Mouse (Mus musculus) forebrain, embryonic 11.5 days (tissue): Measurements from ENCODE around the gene Bfsp2. TPM values are rescaled to one million over a fixed set of nuclear protein-coding genes. Genes with fewer than 3 reads are reported as not detected.

Source experiments
- ATAC-seq: fragments of 200-750 bp; cut with Nextera tagmentation; replicated peaks from 2 replicates; pipeline ENCODE4 v1.8.0; 2017; ENCODE audit warnings: moderate TSS enrichment; ENCODE audit not compliant: low FRiP score
- DNase-seq: peaks from one replicate; pipeline ENCODE4 v3.0.0-alpha.2; 2017; ENCODE audit warnings: low spot score
- H3K27ac ChIP-seq: fragments of 300-500 bp; sonication (generic); 2 replicates; pipeline ENCODE4 v1.5.1; 2014; ENCODE audit warnings: low read depth, low read length
- H3K27me3 ChIP-seq: fragments of 300-500 bp; sonication (generic); 2 replicates; pipeline ENCODE4 v1.6.1; 2014; ENCODE audit warnings: mild to moderate bottlenecking, low read length, mixed read lengths; ENCODE audit not compliant: control insufficient read depth, insufficient read depth
- H3K36me3 ChIP-seq: fragments of 300-500 bp; sonication (generic); 2 replicates; pipeline ENCODE4 v1.6.1; 2014; ENCODE audit warnings: mild to moderate bottlenecking, low read length, moderate library complexity, mixed read lengths; ENCODE audit not compliant: control insufficient read depth, insufficient read depth
- H3K4me1 ChIP-seq: fragments of 300-500 bp; sonication (generic); replicated peaks from 2 replicates; pipeline ENCODE4 v1.6.1; 2014; ENCODE audit warnings: low read length, mixed read lengths; ENCODE audit not compliant: control insufficient read depth, insufficient read depth
- H3K4me2 ChIP-seq: fragments of 300-500 bp; sonication (generic); 2 replicates; pipeline ENCODE4 v1.6.1; 2014; ENCODE audit warnings: low read depth, mild to moderate bottlenecking, low read length, moderate library complexity, mixed read lengths; ENCODE audit not compliant: severe bottlenecking
- H3K4me3 ChIP-seq: fragments of 300-500 bp; sonication (generic); 2 replicates; pipeline ENCODE4 v1.5.1; 2014; ENCODE audit warnings: low read depth, low read length
- H3K9ac ChIP-seq: fragments of 300-500 bp; sonication (generic); 2 replicates; pipeline ENCODE4 v1.6.1; 2014; ENCODE audit warnings: low read length
- H3K9me3 ChIP-seq: fragments of 300-500 bp; sonication (generic); 2 replicates; pipeline ENCODE4 v1.6.1; 2016; ENCODE audit warnings: low read length, mixed read lengths; ENCODE audit not compliant: control insufficient read depth
- WGBS: fragments of 180-500 bp; shearing (Covaris S2); extraction: QIAGEN DNeasy Blood & Tissue Kit; methylation state at CpG from one replicate; pipeline ENCODE4 v1.1.7; 2014; 5-methylcytosine and 5-hydroxymethylcytosine counted together
- polyA plus RNA-seq: library from polyadenylated mRNA; unstranded; fragments of >200 nt; fragmentation: Nextera tagmentation; extraction: Ambion mirVana; gene quantifications from 2 replicates; pipeline ENCODE4 v1.2.1, GENCODE M21; 2014

The Bfsp2 gene
- polyA plus RNA-seq, 1 experiment from 2014 or later: 1.8 TPM

DNA sequence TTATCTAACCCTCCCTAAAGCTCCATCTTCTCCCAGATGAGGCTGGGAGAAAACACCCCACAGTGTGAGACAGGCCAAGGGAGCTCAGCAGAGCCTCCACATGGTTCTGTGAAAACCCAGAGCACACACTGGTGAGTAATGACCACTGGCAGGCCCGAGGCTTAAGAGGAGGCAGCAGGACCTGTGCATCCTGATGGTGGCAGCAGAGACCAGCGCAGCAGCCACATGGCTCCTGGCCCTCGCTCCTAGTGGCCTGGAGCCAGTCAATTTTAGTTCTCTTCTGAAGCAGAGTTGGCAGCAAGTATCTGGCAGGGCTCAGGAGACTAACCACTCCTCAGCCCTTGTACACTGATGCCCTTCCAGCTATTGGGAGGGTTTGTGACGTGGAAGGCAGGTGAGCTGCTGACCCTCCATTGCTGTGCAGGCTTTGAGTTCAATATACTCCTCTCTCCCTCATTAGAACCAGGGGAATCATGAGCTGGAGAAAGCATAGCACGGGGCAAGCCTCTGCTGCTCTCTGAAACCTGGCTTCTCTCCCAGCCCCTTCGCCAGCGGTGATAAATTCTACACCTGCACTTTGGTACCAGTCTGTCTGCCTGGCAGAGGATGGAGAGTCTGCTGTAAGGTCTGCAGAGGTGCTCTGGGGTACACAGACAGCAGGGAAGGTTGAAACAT is 14.3 kb upstream of the Bfsp2 start:
- Histone ChIP-seq H3K4me1 (no peaks in the 10 kb centered on the region), H3K27ac (no peak overlapping the region), H3K36me3 (no peaks in the 10 kb centered on the region), H3K4me3 (no peak overlapping the region), H3K27me3 (no peaks in the 10 kb centered on the region), H3K4me2 (no peak overlapping the region), H3K9me3 (no peaks in the 10 kb centered on the region), H3K9ac (no peak overlapping the region)
- WGBS: 38% methylated on average over 7 of the region's 7 CpGs
- DNase-seq: peak; percentile 83
- peak; percentile 72 for ATAC-seq

DNA sequence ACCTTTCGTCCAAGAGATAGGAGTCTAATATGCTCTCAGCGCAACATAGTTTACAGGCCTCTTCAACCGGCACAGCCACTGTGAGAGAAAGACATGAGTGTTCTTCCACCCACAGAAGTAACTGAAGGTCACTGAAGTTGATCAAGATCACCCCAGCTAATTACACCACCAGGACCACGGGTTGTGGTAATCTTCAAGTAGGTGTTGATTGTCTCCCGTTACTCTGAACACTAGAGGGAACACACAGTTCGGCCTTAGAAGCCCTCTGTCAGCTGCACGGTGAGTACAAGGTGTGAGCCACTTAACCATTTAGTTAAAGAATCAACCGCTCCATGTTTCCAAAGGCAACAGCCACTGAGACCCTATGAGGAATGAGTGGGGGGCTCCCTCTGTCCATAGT is 11.8 kb upstream of the Bfsp2 start:
- no peak overlapping the region for H3K9ac ChIP-seq
- DNase-seq (no peak), ATAC-seq (no peak)

DNA sequence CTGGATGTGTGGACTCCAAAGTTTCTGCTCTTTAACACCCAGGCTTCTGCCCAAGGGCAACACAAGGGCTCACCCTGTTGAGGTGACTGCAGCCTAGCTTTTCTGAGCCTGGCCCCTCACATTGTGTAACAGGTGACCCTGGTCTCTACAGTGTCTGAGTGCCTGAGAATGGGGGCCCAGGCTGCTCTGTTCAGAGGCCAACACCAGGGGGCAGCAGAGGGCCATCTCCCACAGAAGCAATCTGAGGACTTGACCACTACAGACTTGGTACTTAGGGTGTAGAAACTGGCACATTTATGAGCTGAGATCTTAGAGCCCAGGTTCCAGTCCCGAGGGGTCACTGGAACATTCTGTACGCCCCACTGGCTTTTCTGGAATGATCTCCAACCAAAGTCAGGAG is 10.2 kb upstream of the Bfsp2 start:
- no peak overlapping the region for H3K4me3 ChIP-seq
- no peak overlapping the region for H3K4me2 ChIP-seq
- H3K4me1 ChIP-seq: peaks cover 2% of the 10 kb centered on the region; the same call in 1 of the 2 replicates
- H3K9me3 ChIP-seq: no peaks in the 10 kb centered on the region
- peak; percentile 92 for DNase-seq
- WGBS: 24% methylated on average over 2 of the region's 2 CpGs
- H3K27ac ChIP-seq: no peak overlapping the region
- peak; percentile 68 for ATAC-seq
- H3K9ac ChIP-seq: no peak overlapping the region
- H3K27me3 ChIP-seq: no peaks in the 10 kb centered on the region
- no peaks in the 10 kb centered on the region for H3K36me3 ChIP-seq

More for the DNA sequence above, 11.8 kb upstream of the Bfsp2 start:
- no peaks in the 10 kb centered on the region for H3K27me3 ChIP-seq
- no peak overlapping the region for H3K27ac ChIP-seq
- no peaks in the 10 kb centered on the region for H3K9me3 ChIP-seq
- no peaks in the 10 kb centered on the region for H3K4me1 ChIP-seq
- H3K4me2 ChIP-seq: no peak overlapping the region
- 86% methylated on average over 8 of the region's 8 CpGs for WGBS
- H3K36me3 ChIP-seq: no peaks in the 10 kb centered on the region
- H3K4me3 ChIP-seq: no peak overlapping the region

DNA sequence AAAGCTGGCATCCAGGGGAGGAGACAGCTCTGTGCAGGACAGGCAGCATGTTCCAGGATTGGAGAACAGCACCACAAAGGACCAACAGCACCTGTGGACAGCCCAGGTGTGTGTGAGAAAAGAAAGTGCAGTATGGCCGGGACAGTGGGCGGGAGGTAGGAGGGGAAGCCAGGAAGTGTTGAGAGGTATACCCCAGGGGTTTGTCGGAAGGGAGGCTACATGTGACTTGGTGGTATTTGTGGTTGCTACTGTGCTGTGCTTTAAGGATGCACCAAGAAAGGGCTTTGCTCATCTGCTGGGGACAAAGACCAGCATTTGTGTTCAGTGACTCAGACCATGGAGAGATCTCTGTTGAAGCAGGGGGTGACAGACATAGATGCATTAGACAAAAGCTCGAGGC is 9.7 kb upstream of the Bfsp2 start:
- ATAC-seq (no peak), DNase-seq (no peak)
- 86% methylated on average over 4 of the region's 4 CpGs for whole genome bisulfite sequencing
- Histone ChIP-seq H3K4me1 (peaks cover 2% of the 10 kb centered on the region; the same call in 1 of the 2 replicates), H3K27me3 (no peaks in the 10 kb centered on the region), H3K27ac (no peak overlapping the region), H3K9ac (no peak overlapping the region), H3K36me3 (no peaks in the 10 kb centered on the region), H3K4me3 (no peak overlapping the region), H3K9me3 (no peaks in the 10 kb centered on the region), H3K4me2 (no peak overlapping the region)

DNA sequence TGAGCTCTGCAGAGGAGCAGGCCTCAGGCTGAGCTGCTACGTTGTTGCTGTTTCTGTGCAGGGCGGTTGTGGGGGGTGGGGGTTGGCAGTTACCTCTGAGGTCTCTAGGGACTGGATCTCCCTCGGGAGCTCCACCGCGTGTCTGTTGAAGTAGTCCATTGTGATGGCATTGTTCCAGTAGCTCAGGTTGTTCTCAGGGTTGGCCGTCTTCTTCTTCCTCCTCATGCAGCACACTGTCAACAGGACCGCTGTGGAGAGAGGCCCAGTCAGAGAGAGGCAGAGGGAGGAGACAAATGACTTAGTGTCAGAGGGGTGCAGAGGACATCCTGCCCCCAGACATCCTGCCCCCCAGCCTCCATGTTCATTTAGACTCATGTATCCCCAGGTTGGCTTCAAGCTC is 8.9 kb upstream of the Bfsp2 start:
- Histone ChIP-seq H3K27ac (no peak overlapping the region), H3K4me2 (no peak overlapping the region), H3K27me3 (no peaks in the 10 kb centered on the region), H3K36me3 (no peaks in the 10 kb centered on the region), H3K4me1 (peaks cover 2% of the 10 kb centered on the region; the same call in 1 of the 2 replicates), H3K9me3 (no peaks in the 10 kb centered on the region), H3K9ac (no peak overlapping the region), H3K4me3 (no peak overlapping the region)
- no peak for ATAC-seq
- 66% methylated on average over 7 of the region's 7 CpGs for WGBS
- DNase-seq: no peak

DNA sequence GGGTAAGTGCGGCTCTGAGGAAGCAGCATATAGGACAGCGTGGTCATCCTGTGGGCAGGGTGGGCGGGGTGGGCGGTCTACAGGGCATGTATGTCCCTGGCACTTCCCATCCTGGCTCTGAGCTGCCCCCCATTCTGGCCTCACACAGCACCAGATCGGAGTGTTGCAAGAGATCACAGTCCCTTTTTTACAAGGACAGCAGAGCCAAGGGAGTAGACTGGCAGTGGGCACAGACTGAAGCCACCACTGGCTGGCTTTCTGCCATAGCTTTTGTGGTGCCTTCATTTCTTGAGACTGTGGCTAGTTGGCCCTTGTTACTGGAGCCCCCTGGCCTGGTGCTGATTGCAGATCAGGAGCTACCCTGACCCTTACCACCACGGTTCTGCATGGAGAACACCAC is 6.0 kb upstream of the Bfsp2 start:
- Histone ChIP-seq H3K36me3 (no peaks in the 10 kb centered on the region), H3K9ac (no peak overlapping the region), H3K4me1 (peaks cover 2% of the 10 kb centered on the region; the same call in 1 of the 2 replicates), H3K9me3 (no peaks in the 10 kb centered on the region), H3K27ac (no peak overlapping the region), H3K4me3 (no peak overlapping the region), H3K4me2 (no peak overlapping the region), H3K27me3 (no peaks in the 10 kb centered on the region)
- ATAC-seq (no peak), DNase-seq (no peak)
- WGBS: 86% methylated on average over 6 of the region's 6 CpGs

DNA sequence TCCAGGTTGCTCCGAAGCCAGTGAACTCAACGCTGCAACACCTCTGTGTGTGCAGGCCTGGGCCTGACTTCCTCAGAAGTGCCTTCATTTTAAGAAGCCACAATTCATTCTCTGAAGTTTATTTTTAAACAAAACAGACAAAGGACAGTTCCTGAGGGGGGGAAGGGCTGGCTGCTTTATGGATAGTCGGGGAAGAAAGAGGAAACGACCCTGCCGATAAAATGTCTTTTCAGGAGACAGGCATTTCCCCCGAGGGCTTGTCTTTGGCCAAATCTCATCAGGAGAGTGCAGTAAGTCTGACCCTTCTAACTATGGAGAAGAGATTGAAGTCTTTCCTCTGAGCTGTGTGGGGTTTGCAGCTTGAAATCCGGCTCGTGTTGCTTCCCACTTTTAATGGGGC is 5.4 kb upstream of the Bfsp2 start:
- WGBS: 47% methylated on average over 8 of the region's 8 CpGs

DNA sequence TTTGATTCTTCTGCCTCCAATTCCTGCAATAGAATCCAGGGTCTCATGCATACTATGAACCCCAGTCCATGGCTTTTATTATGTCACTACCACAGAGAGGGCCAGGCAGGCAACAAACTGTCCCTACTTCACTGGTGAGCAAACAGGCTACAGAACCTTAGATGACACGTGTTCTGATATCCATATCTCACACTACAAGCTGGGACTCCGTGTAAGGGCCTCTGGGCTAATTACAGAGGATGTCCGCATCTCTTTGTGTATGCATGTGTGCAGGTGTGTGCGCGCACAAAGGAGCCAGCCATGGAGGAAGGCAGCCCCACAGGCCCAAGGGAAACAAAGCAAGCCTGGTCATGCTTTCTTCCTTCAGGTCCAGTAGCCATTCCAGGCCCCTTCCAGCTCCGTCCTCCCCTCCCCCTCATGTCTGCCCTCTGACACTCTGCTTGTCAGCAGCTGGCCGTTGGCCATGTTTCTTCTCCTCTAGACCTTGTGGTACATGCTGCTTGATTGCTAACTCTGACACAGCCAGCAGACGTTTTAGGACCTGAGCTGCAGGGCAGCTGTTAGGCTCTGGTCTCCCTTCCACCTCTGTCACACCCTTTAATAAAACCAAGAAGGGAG is 492 bp upstream of the Bfsp2 start:
- Histone ChIP-seq H3K4me1 (peaks cover 5% of the 10 kb centered on the region; the same call in 1 of the 2 replicates), H3K36me3 (no peaks in the 10 kb centered on the region), H3K9ac (no peak overlapping the region), H3K4me3 (no peak overlapping the region), H3K4me2 (no peak overlapping the region), H3K9me3 (no peaks in the 10 kb centered on the region), H3K27ac (no peak overlapping the region), H3K27me3 (no peaks in the 10 kb centered on the region)
- 63% methylated on average over 8 of the region's 8 CpGs for WGBS
- peak; percentile 49 for DNase-seq
- 0 out of 2 replicates have a peak, but pooled peaks have one; percentile 36 for ATAC-seq

More for the DNA sequence above, 5.4 kb upstream of the Bfsp2 start:
- DNase-seq (no peak), ATAC-seq (no peak)
- Histone ChIP-seq H3K4me1 (peaks cover 6% of the 10 kb centered on the region; the same call in 1 of the 2 replicates), H3K9me3 (no peaks in the 10 kb centered on the region), H3K27ac (no peak overlapping the region), H3K27me3 (no peaks in the 10 kb centered on the region), H3K9ac (no peak overlapping the region), H3K4me2 (no peak overlapping the region), H3K36me3 (no peaks in the 10 kb centered on the region), H3K4me3 (no peak overlapping the region)

DNA sequence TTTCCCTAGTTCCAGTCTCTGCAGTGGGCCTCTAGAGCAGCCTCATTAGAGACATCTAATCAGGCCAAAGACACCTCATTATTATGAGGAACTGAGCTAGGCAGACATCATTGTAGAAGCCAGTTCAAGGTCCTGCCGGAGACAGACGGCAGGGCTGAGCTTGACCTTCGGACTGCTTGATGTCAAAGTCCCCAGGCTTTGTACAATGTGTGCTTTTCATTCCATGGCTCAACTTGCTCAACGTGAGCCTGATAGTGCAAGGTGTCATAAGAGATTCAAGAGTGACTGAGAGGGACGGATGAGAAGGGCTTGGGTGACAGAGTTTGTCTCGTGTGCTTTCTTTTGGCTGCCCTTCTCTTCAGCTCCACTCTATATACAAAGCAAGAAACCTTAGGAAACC is 4.8 kb downstream of the Bfsp2 start:
- Histone ChIP-seq H3K36me3 (no peaks in the 10 kb centered on the region), H3K9ac (no peak overlapping the region), H3K9me3 (no peaks in the 10 kb centered on the region), H3K4me3 (no peak overlapping the region), H3K27ac (no peak overlapping the region), H3K27me3 (no peaks in the 10 kb centered on the region), H3K4me1 (peaks cover 10% of the 10 kb centered on the region), H3K4me2 (no peak overlapping the region)
- 82% methylated on average over 6 of the region's 6 CpGs for WGBS
- ATAC-seq (no peak), DNase-seq (no peak)
